Mouse (Mus musculus) heart, postnatal 14 days (tissue): Measurements from ENCODE around the gene Chic1. TPM values are rescaled to one million over a fixed set of nuclear protein-coding genes. Genes with fewer than 3 reads are reported as not detected.
A peak's percentile ranks its signal among the peaks of the same experiment; 100 is the strongest.

ENCODE experiments used
- DNase-seq, 2 experiments: peaks; one replicate each; pipeline ENCODE4 v3.0.0; 2021 to 2022
- intact Hi-C: fragments of 180-260 bp; cut with DNase I; formaldehyde crosslinking; loops from one replicate; pipeline ENCODE4 v1.15.1; 2025
- long read RNA-seq, 2 experiments: library from polyadenylated mRNA; stranded (forward); transcript quantifications; one replicate each; pipeline ENCODE4 v2.0.0; 2021
- total RNA-seq, 2 experiments: library from RNA; stranded (reverse); gene quantifications; 2 replicates each; pipeline ENCODE4 v1.2.3; 2021

The Chic1 gene
- 1 to 10 TPM; 1.1 TPM for total RNA-seq
- long read RNA-seq, experiment 1, partial matches to known transcripts = 0 of 1 reads
- long read RNA-seq, experiment 1, other reads (novel, unspliced or antisense) = 1 of 1 reads
- long read RNA-seq, experiment 2 = 0 reads

- intact Hi-C loops = no loop called here
Observed at GRCm38 (mm10) chrX:103356287-103356686, at the start of gene Chic1. TSS of gene Chic1 (plus strand) at chrX:103356476.

GRCm38 (mm10) chrX:103308262-103308661 lies 48.0 kb upstream of the Chic1 start:
- intact Hi-C loops = no loop called here
- no peak for DNase-seq

More at GRCm38 (mm10) chrX:103356287-103356686, at the start of gene Chic1:
- DNase-seq = peak; percentile 65 to 66

- no peak for DNase-seq
- intact Hi-C loops = no loop called here
Observed at GRCm38 (mm10) chrX:103311723-103312122, 44.6 kb upstream of the Chic1 start.

GRCm38 (mm10) chrX:103314146-103314545 lies 42.1 kb upstream of the Chic1 start:
- no peak for DNase-seq
- intact Hi-C loops = no loop called here

DNA sequence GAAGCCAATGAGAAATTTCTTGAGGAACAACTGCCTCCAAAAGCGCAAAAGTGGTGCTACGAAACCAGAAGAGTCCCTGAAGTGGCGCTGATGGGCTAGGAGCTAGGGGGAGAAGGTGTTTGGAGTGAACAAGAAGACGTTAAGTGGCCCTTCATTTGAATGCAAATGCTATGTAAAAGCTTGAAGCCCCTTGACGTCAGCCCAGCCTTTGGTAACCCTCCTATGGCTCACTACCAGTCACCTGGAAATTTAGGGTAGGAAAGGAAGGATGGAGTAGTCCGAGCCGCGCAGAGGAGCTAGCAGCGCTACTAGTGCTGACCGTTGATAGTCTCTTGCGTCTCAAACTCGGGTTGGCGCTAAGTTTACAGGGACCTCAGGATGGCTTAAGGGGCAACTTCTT lies 35.1 kb upstream of the Chic1 start, which contains the start of gene Cdx4:
Gene Cdx4, plus strand, starts transcription at position 253 of the 400 bp plus-strand sequence.
- no peak for DNase-seq
- intact Hi-C loops = no loop called here

- no peak for DNase-seq
- intact Hi-C loops = no loop called here
Observed at GRCm38 (mm10) chrX:103325900-103326299, 30.4 kb upstream of the Chic1 start.

DNA sequence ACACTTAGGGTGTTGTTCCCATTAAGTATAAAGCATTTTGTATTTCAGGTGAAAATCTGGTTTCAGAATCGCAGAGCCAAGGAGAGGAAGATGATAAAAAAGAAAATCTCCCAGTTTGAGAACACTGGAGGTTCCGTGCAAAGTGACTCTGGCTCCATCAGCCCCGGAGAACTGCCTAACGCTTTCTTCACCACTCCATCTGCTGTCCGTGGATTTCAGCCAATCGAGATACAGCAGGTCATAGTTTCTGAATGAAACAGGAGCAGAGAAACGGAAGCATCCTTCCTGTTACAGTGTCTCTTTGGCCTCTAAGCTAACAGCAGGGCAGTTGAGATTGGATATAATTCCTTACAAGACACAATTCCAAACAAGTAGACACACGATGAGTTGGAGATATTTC lies 26.9 kb upstream of the Chic1 start:
- intact Hi-C loops = no loop called here
- DNase-seq = no peak

DNA sequence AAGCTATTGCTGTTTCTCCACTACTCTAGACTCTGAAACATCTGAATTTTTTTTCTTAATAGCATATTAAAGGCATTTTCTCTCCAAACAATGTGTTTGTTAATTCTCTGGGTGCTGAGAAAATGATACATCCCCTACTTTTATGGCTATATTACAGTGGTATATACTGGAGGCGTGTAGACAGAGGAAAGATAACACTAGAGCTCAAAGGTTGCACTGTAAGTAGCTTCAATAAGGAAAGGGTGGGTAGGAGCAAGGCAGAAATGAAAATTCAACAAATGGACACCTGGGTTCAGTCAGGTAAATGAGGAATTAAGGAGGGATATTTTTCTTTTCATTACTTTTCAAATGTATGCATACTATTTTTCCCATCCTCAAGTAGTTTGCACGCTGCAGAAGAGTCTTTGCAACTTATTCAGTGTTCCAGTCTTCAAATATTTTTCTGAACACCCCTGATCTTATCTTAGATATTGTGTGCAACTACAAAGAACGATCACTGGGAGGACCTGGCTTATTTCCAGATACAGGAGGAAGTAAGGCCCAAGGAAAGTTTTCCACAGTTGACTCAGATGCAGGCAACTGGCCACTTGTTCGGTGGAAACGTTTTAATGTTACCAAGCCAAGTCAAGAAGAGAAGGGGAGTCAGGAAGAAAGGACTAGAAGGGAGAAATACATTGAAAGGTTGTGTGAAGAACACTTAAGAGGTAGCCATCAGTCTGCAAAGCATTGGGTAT lies 25.0 kb upstream of the Chic1 start:
- intact Hi-C loops = no loop called here
- DNase-seq = no peak

GRCm38 (mm10) chrX:103341369-103342113 lies 14.7 kb upstream of the Chic1 start:
- DNase-seq = no peak

GRCm38 (mm10) chrX:103355784-103356183 lies 492 bp upstream of the Chic1 start:
- DNase-seq = no peak
- intact Hi-C loops = no loop called here

More at GRCm38 (mm10) chrX:103341369-103342113, 14.7 kb upstream of the Chic1 start:
- intact Hi-C loops = no loop called here

DNA sequence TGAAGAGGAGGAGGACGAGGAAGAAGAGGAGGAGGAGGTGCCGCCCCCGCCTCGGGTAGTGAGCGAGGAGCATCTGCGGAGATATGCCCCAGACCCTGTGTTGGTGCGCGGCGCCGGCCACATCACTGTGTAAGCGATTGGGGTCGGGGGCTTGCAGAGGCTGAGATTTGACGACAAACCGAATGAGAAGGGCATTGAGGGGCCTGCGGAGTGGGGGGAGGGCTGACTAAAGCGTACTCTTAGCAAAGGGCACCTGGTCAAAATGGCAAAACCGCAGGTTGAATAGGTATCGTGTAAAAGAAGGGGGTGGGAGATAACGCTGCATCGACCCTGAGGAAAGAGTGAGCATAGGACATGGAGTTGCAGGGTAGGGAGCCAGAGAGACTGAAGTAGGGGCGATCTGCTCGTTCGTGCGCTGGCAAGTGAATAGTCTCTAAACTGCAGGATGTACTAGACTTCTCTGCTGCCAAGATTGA lies 523 bp downstream of the Chic1 start:
- intact Hi-C loops = no loop called here
- DNase-seq = no peak

DNA sequence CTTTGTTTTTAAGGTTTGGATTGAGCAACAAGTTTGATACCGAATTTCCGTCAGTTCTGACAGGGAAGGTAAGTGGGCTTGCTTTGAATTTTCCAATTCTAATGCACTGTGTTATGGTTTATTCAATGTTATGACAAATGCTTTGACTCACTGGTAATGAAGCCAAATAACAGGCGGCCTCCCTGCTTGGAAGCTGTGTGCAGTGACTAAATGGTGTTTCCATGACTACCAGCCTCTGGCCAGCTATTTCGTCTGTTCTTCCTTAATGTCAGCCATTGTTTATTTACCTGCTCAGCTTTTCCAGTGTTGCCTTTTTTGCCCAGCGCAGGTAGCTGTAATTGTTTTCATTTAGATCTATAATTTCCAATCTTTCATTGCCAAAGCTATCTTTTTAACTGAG lies 9.9 kb downstream of the Chic1 start:
- intact Hi-C loops = no loop called here
- DNase-seq = no peak

- no peak for DNase-seq
- intact Hi-C loops = no loop called here
Observed at GRCm38 (mm10) chrX:103368650-103369049, 12.4 kb downstream of the Chic1 start.

GRCm38 (mm10) chrX:103371221-103371620 lies 14.9 kb downstream of the Chic1 start:
- peak in 1 of 2 experiments; percentile 1 for DNase-seq
- intact Hi-C loops = loop anchor here (2.0 kb wide), 1 partner anchor 112 kb away; no protein-coding TSS in a partner anchor

DNA sequence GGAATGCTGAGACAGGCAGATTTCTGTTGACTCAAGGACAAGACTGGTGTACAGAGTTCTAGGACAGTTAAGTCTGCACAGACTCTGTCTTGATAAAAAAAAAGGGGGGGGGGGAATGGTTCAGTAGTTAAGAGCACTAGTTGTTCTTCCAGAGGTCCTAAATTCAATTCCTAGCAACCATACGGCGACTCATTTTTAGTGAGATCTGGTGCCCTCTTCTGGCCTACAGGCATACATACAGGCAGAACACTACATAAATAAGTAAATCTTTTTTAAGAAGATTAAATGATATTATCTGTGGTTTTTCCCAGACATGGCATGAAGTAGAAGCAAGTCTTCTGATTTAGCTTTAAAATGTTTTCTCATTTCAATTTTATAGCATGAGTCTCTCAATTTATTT lies 15.4 kb downstream of the Chic1 start:
- peak in 1 of 2 experiments; percentile 9 for DNase-seq
- intact Hi-C loops = loop anchor here (2.0 kb wide), 1 partner anchor 113 kb away; no protein-coding TSS in a partner anchor

GRCm38 (mm10) chrX:103374250-103374649 lies 18.0 kb downstream of the Chic1 start:
- intact Hi-C loops = no loop called here
- DNase-seq = peak; percentile 6 to 10

GRCm38 (mm10) chrX:103384528-103384927 lies 28.3 kb downstream of the Chic1 start:
- DNase-seq = no peak
- intact Hi-C loops = no loop called here

- DNase-seq = no peak
- intact Hi-C loops = no loop called here
Observed at GRCm38 (mm10) chrX:103388131-103388530, 31.9 kb downstream of the Chic1 start.

DNA sequence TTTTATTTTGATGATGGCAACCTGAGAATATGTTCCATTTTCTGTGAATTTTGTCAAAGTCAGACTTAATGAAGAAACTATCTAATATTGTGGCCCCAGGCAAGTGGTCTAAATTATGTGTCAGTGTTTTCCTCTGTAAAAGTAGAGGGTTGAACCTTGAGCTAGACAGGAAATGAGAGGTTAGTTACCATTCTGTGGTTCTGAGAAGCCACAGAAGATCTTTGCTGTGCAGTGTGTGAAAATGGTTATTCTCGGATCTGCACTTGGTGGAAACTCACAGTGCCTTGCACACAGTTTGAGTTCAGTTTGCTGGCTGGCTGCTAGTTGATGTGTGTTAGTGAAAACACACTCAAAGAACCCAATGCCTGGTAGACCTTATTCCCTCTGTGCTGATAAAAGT lies 37.6 kb downstream of the Chic1 start:
- no peak for DNase-seq
- intact Hi-C loops = no loop called here

- no peak for DNase-seq
- intact Hi-C loops = no loop called here
Observed at GRCm38 (mm10) chrX:103405021-103405420, 48.7 kb downstream of the Chic1 start.

DNA sequence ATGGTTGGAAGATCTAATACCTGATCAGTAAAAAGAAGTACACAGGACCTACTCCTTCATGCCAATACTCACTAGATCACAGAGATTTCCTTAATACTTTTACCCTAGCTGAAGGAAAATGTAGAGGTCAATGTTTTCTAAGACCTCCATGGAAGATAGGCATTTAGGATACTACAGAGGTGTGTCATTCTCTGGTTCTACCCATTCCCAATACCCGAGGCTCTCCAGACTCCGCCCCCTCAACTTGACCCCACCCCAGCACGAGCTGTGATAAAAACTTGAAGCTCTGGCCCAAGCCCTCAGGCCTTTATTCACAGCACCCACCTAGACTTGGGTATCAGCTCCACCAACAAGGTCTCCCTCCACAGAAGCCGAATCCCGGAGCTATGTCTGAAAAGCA lies 57.9 kb downstream of the Chic1 start, which contains the start of gene Tsx:
Gene Tsx, plus strand, starts transcription at position 301 of the 400 bp plus-strand sequence.
- intact Hi-C loops = no loop called here
- no peak for DNase-seq
